7 mouse cellular contexts compared by ENCODE assay signal in the genomic region with DNA sequence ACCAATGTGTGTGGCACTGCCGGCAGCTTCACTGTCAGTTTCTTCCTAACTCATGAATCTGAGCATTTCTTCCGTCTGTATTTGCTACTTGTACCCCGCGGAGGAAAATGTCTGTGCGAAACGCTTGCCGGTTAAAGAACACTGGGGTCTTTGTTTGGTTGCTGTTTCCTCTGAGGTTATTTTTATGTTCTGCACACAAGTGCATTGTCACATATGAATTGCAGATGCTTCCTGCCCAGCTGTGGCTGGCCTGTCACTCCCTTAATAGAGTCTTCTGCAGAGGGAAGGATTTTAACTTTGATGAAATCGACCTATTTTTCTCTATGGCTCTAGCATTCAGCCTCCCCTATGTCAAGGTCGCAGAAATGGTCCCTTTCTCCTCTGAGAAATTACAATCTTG. TPM values are rescaled to one million over a fixed set of nuclear protein-coding genes. Genes with fewer than 3 reads are reported as not detected.
DNase-seq lines count a peak whose midpoint lies in the region; ATAC-seq and TF ChIP-seq lines count a peak whose summit lies in the region.
"Not testable (repeated sequence)": the region's sequence is repeated elsewhere in the genome, so short reads cannot be mapped to it uniquely, and the experiment has no call there.

No protein-coding gene starts in this region.

- 23% methylated on average over 9 of the region's 9 CpGs for WGBS in embryonic facial prominence, embryonic 14.5 days
- WGBS in heart, embryonic 14.5 days: 61% methylated on average over 9 of the region's 9 CpGs
- 43% methylated on average over 9 of the region's 9 CpGs for WGBS in hindbrain, postnatal 0 days
- 62% methylated on average over 9 of the region's 9 CpGs for WGBS in lung, embryonic 14.5 days
- WGBS in stomach, embryonic 15.5 days: 58% methylated on average over 9 of the region's 9 CpGs

- ATAC-seq in embryonic facial prominence, embryonic 14.5 days (ENCODE audit: low read depth): peak; percentile 12; the same call in 1 of the 2 replicates
- not testable (repeated sequence) for ATAC-seq in heart, embryonic 14.5 days (ENCODE audit: insufficient number of reproducible peaks, insufficient read depth, low FRiP score, low read depth); lung, embryonic 14.5 days (ENCODE audit: insufficient read depth); stomach, embryonic 15.5 days (ENCODE audit: insufficient read depth, low FRiP score, low read depth)
- ATAC-seq in hindbrain, postnatal 0 days: peak; percentile 35; the same call in 1 of the 2 replicates

- not testable (repeated sequence) for H3K36me3 ChIP-seq in embryonic facial prominence, embryonic 14.5 days (ENCODE audit: control insufficient read depth, insufficient read depth, low read length); heart, embryonic 14.5 days (ENCODE audit: control insufficient read depth, insufficient read depth, low read length); hindbrain, postnatal 0 days (ENCODE audit: insufficient read depth, low read length); lung, embryonic 14.5 days (ENCODE audit: insufficient read depth); stomach, embryonic 15.5 days

- H3K9ac ChIP-seq in embryonic facial prominence, embryonic 14.5 days (ENCODE audit: low read depth, low read length); heart, embryonic 14.5 days (ENCODE audit: low read length); hindbrain, postnatal 0 days (replicated peaks; ENCODE audit: low read length); lung, embryonic 14.5 days; stomach, embryonic 15.5 days: not testable (repeated sequence)

- H3K4me3 ChIP-seq in brown adipose tissue, adult 24 weeks (ENCODE audit: insufficient read depth, low read depth, low read length): peak overlapping the region; percentile 23; the same call in 1 of the 2 replicates
- not testable (repeated sequence) for H3K4me3 ChIP-seq in embryonic facial prominence, embryonic 14.5 days (ENCODE audit: low read depth, low read length); heart, embryonic 14.5 days (ENCODE audit: control insufficient read depth in 1 of 2, insufficient read depth in 1 of 2, low read depth in 1 of 2, low read length in 2 of 2); hindbrain, postnatal 0 days (ENCODE audit: low read length); lung, embryonic 14.5 days (ENCODE audit: low read depth, low read length); stomach, embryonic 15.5 days (replicated peaks)

- H3K9me3 ChIP-seq in embryonic facial prominence, embryonic 14.5 days (ENCODE audit: control insufficient read depth, low read length); heart, embryonic 14.5 days (ENCODE audit: control insufficient read depth, low read length); hindbrain, postnatal 0 days (ENCODE audit: low read length); lung, embryonic 14.5 days (ENCODE audit: low read depth, low read length); stomach, embryonic 15.5 days: not testable (repeated sequence)

- TF ChIP-seq CTCF in hindbrain, postnatal 0 days (IDR thresholded peaks at IDR 0.05; ENCODE audit: low read depth); lung, embryonic 14.5 days (IDR thresholded peaks at IDR 0.05; ENCODE audit: low read depth): not testable (repeated sequence)

- peak; percentile 33 for DNase-seq in embryonic facial prominence, embryonic 14.5 days (ENCODE audit: low spot score)
- not testable (repeated sequence) for DNase-seq in hindbrain, postnatal 0 days (ENCODE audit: low spot score)
- peak; percentile 13 for DNase-seq in kidney, postnatal 14 days
- DNase-seq in lung, embryonic 14.5 days: peak; percentile 24

- 0 out of 2 replicates have a peak overlapping the region, but pooled peaks have one; percentile 12 for H3K4me2 ChIP-seq in embryonic facial prominence, embryonic 14.5 days (ENCODE audit: low read depth, low read length)
- H3K4me2 ChIP-seq in heart, embryonic 14.5 days (ENCODE audit: low read length); hindbrain, postnatal 0 days (ENCODE audit: low read depth, low read length); lung, embryonic 14.5 days; stomach, embryonic 15.5 days: not testable (repeated sequence)

- not testable (repeated sequence) for H3K27me3 ChIP-seq in embryonic facial prominence, embryonic 14.5 days (replicated peaks; ENCODE audit: control insufficient read depth, insufficient read depth, low read length); heart, embryonic 14.5 days (ENCODE audit: control insufficient read depth, insufficient read depth, low read length); hindbrain, postnatal 0 days (ENCODE audit: insufficient read depth, low read length); lung, embryonic 14.5 days (ENCODE audit: insufficient read depth, low read length); stomach, embryonic 15.5 days (replicated peaks)

- peaks cover 19% of the 10 kb centered on the region for H3K4me1 ChIP-seq in brown adipose tissue, adult 24 weeks (ENCODE audit: control insufficient read depth, insufficient read depth, insufficient read length, low read length)
- not testable (repeated sequence) for H3K4me1 ChIP-seq in embryonic facial prominence, embryonic 14.5 days (ENCODE audit: control insufficient read depth, insufficient read depth, low read length); heart, embryonic 14.5 days (ENCODE audit: control insufficient read depth in 2 of 2, insufficient read depth in 2 of 2, low read length in 2 of 2); hindbrain, postnatal 0 days (ENCODE audit: insufficient read depth, low read length); lung, embryonic 14.5 days (ENCODE audit: insufficient read depth); stomach, embryonic 15.5 days

- H3K27ac ChIP-seq in brown adipose tissue, adult 24 weeks (replicated peaks; ENCODE audit: low read depth, low read length): peak overlapping the region; percentile 93
- peak overlapping the region; percentile 61 for H3K27ac ChIP-seq in embryonic facial prominence, embryonic 14.5 days (replicated peaks; ENCODE audit: low read depth, low read length)
- peak overlapping the region; percentile 4 to 15; a peak in 2 of 4 replicates for H3K27ac ChIP-seq in heart, embryonic 14.5 days (replicated peaks in 1 of 2; ENCODE audit: control insufficient read depth in 1 of 2, insufficient read depth in 1 of 2, low read depth in 2 of 2, low read length in 2 of 2)
- H3K27ac ChIP-seq in hindbrain, postnatal 0 days; lung, embryonic 14.5 days (ENCODE audit: low read depth): not testable (repeated sequence)
- peak overlapping the region; percentile 48; the same call in 1 of the 2 replicates for H3K27ac ChIP-seq in stomach, embryonic 15.5 days

RNA-seq across cellular contexts. Expression of gene Sfswap, which starts 37.4 kb away (rescaled TPM):
- 17.6 and 23.7 TPM in 2 replicates for polyA plus RNA-seq in brown adipose tissue, adult 24 weeks (2012; ENCODE audit: insufficient read depth, insufficient read length, missing spikeins)
- 44.4 and 44.5 TPM in 2 replicates for polyA plus RNA-seq in embryonic facial prominence, embryonic 14.5 days (2014; fragmentation: Nextera tagmentation; extraction: Ambion mirVana)
- polyA plus RNA-seq in heart, embryonic 14.5 days (2014; fragmentation: Nextera tagmentation; extraction: Ambion mirVana): 28.5 and 33.1 TPM in 2 replicates
- 90.7 and 97.3 TPM in 2 replicates for total RNA-seq in hindbrain, postnatal 0 days (2014; rRNA removed)
- polyA plus RNA-seq in hindbrain, postnatal 0 days (2015; fragmentation: Nextera tagmentation; extraction: Ambion mirVana): 44.3 and 48.9 TPM in 2 replicates
- 52.4 and 57.3 TPM in 2 replicates for polyA plus RNA-seq in lung, embryonic 14.5 days (2014; fragmentation: Nextera tagmentation; extraction: Ambion mirVana)
- 38.8 and 40.6 TPM in 2 replicates for polyA plus RNA-seq in stomach, embryonic 15.5 days (2015; fragmentation: Nextera tagmentation; extraction: Ambion mirVana)
